Mouse (Mus musculus) common myeloid progenitor, adult 5-6 weeks (primary cell): ENCODE results near the gene Sbk1. TPM values are rescaled to one million over a fixed set of nuclear protein-coding genes. Genes with fewer than 3 reads are reported as not detected.

Source experiments
- ATAC-seq: replicated peaks from 2 replicates; pipeline ENCODE4 v1.8.0; 2016; ENCODE audit warnings: low read depth, mild to moderate bottlenecking, moderate TSS enrichment, inconsistent platforms; ENCODE audit not compliant: poor library complexity, severe bottlenecking
- total RNA-seq: library from RNA; stranded (forward); fragments of 200-1000, 187-1606 nt; gene quantifications from 2 replicates; pipeline ENCODE4 v1.2.3, GENCODE M21; 2017

The Sbk1 gene
- total RNA-seq: 5.2 and 5.7 TPM in 2 replicates

DNA sequence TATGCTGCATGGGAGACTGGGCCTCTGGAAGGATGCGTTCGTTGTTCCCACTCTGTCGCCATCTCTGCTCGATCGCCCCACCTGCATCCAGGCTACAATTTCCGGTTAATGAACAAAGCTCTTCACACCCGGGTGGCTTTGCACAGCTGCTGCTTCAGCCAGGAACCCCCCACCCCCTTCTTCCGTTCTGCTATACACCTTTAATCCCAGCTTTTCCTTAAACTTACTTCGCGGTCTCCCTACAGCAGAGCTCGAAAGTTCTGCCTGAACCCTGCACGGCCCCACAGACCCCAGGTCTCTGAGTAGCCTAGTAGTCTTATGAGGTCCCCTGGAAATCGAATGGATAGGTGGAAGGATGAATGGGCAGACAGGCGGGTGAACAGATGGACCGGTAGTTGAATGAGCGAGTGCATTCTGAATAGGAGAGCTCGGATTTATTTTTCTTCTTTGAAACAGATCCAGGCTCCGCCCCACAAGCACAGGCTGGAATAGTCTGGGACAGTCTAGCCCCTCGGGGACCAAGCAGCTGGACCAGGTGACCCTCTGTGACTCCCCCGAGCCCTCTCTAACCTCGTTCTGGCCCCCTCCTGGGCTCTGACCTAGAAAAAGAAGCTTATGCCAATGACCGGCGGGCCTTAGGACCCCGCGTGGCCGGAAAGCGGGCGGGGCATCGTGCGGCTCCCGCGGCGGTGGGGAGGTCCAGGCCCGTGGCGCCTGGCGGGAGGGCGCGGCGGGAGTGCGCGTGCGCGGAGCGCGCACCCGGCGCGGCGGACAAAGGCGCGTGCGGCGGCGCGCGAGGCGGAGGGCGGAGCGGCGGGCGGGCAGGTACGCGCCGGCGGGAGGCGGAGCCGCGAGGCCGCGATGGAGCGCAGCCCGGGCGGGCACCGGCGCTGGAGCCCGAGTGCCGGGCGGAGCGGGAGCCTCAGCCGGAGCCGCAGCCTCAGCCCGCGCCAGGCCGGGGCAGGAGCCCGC, at the start of gene Sbk1:
Gene Sbk1 (plus strand): TSS at position 908 of the 972 bp plus-strand sequence.
- ATAC-seq: peak; percentile 77

DNA sequence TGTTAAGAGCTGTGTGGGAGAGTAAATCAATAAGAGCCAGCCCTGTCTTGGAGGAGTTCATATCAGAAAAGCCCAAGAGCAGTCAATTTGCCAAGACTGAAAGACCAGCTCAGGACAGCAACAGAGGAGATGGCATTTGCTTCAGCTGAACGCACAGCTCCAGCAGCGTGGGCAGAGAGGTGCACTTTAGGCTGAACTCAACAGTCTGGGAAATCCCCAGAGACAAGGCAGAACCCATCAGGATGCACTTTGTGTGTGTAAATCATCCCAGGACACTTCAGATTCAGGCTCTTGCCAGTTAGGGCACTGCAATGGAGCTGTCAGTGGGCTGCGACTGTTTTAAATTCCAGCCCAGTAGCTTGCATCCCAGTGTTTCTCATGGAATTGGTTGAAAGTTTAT, 49.7 kb upstream of the Sbk1 start:
- ATAC-seq: no peak

DNA sequence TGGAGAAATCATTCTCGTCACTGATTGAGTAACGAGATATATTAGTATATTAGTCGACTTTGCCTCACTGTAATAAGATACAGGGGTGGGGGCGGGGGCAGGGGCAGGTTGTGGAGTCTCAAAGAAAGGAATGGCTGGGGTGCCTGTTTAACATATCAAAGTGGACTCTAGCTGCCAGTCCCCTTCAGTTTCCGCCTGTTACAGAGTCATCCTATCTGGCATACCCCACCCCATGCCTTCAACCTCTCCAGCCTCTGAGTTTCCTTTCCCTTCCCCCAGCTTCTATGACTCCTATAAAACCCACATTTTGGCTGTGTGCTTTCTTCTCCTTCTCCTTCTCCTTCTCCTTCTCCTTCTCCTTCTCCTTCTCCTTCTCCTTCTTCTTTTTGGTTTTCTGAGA, 46.3 kb upstream of the Sbk1 start:
- ATAC-seq: no peak

DNA sequence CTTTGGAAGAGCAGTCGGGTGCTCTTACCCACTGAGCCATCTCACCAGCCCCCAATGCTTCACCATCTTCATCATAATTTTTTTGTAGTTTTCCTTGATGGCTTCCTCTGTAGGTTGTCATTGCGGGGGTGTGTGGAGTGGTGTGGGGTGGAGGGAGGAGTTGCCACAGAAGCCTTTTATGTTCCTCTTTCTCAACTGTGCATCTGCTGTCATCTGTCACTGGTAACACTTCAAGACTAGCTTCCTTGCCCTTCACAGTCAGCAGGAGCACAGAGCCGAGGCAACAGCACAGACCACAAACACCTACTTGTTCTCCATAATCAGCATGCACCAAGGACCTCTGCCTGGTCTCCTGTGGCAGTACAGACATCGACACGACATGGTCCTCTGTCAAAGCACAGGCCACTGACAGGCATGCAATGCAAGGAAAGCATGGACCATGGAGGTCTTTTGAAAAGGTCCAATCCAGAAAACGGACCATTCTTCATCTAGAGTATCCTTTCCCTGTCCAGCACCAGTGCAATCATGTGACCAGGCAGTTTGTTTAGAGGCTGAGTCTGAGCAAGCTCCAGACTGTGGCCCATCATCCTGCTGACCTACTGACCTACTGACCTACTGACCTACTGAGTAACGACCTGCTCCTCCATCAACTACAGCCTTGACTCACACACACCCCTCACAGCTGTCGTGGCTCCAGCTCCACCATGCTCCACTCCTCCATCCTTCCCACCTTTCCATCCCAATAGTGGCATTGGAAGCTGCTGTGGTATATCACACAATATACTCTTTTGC, 41.9 kb upstream of the Sbk1 start:
- peak; percentile 100 for ATAC-seq

DNA sequence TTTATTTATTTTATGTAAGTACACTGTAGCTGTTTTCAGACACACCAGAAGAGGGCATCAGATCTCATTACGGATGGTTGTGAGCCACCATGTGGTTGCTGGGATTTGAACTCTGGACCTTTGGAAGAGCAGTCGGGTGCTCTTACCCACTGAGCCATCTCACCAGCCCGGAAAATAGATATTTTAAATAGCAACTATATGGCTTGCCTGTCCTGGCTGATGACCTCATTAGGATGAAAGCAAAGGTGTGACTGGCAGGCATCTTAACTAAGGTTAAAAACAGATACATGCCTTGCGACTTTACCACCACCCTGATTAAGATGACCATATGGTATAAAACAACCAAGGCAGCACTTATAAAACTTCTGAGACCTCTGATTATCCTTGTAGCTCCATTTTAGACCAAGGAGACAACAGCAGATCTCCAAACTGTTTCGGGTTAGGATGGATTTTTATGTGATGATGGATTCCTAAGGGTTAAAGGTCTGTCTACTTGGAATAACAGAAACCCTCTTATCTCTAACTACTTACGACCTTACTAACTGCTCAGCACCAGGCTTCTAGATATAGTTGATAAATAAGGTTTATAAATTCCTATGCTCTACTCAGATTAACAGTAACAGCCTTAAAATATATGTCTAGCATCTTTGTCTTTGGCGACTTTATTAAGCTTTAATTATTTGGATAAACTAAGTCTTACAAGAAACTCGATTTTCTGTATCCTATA, 39.9 kb upstream of the Sbk1 start:
- no peak for ATAC-seq

DNA sequence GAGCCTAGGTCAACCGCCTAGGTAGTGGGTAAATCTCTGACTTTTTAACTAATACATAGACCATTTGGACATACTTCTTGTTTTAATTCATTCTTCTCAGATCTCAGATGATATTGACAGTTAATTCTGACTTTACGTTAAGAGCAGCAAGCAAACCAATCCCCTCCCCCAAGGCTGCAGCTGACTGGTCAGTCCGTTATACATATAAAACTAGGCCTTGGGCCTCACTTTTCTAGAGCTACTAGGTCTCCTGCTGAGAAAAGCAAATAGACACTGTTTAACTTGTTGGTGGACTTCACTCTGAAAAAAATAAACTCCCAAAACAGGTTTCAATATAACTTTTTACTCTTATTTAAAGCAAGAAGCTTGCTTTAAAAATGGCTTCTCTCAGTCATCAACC, 37.8 kb upstream of the Sbk1 start:
- ATAC-seq: no peak

DNA sequence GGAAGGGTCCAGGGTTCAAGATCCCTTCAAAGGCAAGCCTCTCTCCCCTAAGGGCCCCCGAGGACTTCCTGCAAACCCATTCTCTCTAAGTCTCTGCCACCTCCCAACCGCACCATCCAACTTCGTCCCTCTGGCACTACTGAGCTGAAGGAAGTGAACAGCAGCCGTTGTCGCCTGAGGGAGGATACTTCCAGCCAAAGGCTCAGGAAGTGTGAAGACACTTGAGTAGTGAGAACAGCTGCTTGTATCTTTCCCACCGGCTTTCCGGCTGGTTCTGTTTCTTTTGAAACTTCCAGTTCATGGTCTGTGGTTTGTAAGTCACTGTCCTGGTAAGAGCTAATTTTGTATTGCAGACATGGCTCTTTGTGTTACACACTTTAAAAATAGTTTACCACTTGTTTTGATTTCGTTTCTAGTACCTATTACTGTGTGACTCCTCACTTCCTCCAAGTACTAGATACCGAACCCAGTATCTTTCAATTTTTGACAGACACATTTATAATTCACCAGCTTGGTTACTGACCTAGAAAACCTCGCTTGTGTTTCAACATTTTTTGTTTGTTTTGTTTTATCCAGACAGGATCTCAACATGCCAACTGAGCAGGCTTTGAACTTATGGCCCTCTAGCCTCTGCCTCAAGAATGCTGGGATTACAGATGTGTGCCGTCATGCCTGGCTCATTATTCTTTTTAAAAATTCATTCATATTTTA, 36.2 kb upstream of the Sbk1 start:
- peak; percentile 90 for ATAC-seq

DNA sequence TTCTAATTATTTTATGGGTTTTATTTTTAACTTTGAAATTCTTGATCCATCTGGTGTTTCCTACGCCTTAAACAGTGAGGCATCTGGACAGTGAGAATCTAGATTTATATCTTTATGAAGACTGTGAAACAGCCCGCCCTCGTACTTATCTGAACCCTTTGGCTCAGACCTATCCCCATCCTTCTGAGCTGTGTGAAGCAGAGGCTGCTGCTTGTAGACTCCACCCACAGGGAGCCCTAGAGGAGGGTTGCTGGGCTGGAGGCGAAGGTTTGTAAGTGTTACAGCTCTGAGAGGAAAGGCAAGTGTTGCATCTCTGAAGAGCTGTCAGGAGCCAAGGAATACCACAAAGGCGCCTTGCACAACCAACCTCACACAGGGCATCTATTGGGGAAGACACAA, 35.6 kb upstream of the Sbk1 start:
- peak; percentile 47 for ATAC-seq

DNA sequence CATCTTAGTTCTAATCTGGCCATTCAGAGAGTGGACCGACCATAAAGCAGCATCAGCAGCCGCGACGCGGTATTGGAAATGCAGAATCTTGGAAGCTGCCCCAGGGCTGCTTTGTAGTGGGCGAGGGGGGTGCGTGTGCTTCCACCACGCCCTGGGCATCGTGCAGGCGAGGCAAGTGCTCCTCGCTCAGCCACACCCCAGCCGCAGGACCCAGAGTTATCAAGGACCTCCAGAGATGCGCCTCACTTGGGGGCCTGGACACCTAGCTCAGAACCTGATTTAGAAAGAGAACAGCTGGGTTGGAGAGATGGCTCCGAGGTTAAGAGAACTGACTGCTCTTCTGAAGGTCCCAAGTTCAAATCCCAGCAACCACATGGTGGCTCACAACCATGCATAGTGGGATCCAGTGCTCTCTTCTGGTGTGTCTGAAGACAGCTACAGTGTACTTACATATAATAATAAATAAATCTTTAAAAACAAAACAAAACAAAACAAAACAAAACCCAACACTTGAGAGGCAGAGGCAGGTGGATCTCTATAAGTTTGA, 31.5 kb upstream of the Sbk1 start:
- ATAC-seq: no peak

DNA sequence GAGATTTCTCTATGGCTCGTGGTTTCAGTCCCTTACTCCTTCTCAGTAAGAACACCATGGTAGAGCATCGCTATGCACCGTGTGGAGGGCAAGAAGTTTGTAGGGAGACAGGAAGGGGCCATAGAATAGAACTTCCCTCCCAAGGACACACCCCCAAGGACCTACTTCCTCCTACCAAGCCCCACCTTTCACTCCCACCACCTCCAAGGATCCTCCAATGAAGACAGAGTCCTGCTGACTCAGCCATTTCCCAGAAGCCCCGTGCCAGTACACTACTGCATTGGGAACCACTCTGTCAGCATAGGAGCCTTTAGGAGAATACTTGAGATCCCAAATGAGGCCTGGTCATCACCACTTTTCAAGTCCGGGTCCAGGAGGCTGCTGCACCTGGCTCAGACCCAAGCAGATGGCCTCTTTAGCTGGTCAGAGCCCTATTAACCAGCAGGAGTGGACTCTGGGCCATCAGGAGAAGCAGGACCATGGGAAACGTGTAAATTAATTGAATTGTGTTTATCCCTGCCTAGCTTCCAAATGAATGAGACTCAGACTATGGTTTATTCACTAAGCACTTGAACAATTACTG, 28.2 kb upstream of the Sbk1 start:
- ATAC-seq: peak; percentile 73

DNA sequence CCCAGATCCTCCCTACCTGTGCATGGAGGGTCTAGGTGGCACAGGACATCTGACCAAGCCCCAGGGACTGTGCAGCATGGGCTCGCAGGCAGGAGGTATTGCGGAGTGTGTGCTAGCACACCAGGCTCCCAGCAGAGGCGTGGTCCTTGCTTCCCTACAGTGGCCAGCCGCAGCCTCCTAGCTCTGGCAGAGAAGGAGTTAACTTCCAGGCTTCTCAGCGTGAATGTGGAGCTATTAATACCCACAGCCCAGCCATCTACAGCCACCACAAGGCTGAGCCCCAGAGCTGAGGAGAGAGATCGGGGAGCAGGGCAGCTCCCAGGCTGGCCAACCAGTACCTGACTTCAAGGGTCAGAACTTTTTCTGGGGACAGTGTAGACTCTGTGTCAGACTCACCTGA, 24.3 kb upstream of the Sbk1 start:
- ATAC-seq: peak; percentile 34; the same call in 1 of the 2 replicates

DNA sequence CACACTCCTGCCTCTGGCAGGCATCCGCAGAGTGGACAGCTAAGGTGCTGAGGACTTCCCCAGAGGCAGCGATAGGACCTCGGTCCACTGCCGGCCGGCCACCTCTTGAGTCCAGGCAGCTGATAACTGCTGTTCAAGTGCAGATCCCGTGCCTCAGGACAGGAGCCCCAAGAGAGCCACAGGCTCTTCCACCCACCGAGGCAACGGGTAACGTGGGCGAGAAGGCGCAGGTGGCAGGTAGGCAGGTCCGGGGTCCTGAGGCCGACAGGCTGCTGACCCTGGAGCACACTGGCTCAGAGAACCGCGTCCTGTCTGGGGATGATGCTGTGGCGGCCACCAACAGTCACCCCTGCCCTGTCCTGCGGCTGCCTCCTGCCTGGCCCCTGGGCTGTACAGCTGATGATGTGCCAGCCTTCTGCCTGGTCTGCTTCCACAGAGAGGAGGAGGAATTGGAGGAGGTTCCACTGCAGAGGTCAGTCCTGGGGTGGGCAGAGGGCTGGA, 23.7 kb upstream of the Sbk1 start:
- no peak for ATAC-seq

DNA sequence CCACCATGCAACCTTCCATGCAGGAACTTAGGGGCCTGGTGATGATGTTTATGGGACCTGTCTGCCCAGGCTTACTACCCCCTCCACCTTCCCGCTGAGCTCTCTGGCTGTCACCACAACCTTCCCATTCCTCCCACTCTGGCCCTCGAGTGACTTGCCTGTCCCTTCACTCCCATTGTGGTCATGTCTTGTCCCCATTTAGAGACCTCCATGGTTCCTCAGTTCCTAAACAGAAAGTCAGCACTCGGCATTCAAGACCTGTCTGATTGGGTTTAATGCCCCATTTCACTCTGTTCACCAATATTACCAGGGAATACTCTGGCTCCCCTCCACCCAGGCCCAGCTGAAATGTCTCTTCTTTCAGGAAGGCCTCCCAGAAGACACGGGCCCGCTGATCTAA, 23.3 kb upstream of the Sbk1 start:
- no peak for ATAC-seq

DNA sequence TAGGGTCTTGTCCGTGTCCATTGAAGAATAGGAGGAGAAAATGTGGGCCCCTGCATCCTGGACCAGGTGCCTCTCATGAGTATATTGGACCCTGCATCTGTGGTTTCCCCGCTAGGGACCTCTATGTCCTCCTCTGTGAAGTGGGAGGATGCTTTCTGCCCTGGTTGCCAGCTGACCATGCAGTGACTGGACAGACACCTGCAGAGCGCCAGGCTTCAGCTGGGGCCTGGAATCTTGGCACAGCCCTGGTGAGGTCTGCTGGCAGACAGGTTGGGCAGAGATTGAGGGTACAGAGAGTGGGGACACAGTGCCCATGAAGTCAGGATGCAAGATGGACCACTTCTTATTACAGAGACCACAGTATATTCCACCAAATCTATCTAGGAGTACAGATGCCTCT, 22.4 kb upstream of the Sbk1 start:
- no peak for ATAC-seq

DNA sequence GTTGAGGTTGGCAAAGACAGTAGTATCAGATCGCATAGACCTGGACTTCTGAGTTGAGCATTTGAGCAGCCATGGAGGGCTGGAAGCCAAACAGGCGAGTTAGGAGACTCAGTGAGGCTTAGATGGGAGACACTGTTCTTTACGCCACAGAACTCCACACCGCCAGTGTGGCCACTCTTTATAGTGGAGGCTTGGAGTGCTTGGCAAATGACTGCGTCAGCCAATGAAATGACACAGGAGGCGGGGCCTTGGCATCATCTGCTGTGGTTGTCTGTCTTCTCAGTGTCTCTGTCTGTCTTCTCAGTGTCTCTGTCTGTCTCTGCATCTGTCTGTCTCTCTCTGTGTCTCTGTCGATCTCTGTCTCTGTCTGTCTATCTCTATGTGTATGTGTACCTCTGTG, 21.9 kb upstream of the Sbk1 start:
- no peak for ATAC-seq

DNA sequence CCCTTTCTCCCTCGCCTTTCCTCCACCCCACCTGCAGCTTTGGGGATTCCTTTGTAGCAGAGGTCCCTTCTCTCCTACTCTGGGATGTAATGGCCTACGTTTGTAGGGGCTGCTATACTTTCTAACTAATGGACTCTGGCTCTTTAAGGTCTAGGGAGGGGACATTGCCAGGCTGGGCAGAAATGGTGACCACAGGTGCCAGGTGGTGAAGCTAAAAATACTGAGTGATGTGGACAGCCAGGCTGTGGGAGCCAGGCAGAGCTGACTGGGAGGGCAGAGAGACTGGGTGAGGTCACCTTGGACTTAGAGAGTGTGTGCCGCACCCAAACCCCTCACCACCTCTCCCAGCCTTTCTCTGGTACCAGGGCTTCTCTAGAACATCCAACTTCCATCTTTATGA, 20.7 kb upstream of the Sbk1 start:
- no peak for ATAC-seq

DNA sequence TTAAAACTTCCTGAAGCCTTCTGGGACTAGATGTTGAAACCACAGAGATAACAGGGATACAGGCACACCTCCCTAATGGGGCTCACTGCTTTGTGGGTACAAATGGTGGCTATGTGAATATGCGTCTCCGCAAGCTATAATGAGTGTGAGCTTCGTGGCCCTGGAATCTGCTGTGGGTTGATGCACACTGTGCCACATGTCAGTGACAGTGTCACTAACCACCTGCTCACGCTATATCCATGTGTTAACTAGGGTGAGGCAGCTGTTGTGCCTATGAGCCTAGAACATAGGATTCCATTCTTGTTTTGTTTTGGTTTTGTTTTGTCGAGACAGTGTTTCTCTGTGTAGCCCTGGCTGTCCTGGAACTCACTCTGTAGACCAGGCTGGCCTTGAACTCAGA, 20.2 kb upstream of the Sbk1 start:
- no peak for ATAC-seq

DNA sequence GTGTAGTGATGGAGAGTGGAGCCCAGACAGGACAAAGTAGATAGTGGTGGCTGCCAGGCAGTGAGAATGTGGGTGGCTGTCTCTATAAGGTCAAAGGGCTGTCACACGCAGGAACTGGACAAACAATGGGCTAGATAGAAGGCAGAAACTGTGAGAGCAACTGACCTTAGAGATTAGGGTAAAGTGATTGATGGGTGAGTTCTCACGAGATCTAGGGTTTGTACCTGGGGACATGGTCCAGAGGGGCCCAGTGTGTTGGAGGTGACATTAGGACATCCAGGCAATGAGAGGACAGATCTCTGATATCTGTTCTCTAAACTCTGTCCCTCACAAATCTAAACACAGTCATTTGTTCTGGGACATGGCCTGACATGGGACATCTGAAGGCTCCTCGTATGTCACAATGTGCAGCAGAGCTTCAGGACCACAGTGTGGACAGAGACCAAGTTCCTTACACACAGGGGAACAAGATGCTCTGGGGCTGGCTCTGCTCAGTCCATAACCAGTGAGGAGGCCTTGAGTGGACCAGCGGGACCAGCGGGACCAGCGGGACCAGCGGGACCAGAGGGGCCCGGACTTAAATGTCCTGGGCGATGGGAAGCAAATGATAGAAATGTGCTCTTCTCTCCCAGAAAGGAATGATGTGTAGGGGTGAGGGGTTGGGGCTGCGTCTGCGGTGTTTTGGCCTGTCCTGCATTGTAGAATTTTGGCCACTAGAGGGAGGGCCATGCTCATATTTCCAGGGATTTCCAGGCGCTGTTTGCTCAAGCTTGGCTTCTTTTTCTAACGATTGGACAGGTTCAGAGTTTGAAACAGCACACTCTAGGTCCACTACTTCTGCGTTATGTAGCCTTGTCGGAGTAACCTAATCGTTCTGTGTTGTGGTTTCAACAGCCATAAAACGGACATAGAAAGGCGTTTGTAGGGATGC, 11.9 kb upstream of the Sbk1 start:
- ATAC-seq: peak; percentile 87
